Comparison of ENCODE assay signal across 1 mouse cellular context in genomic region chr4:132620134-132620533, GRCm38 (mm10).
TF ChIP-seq lines count a peak whose summit lies in the region.

No protein-coding gene starts in this region.

TF ChIP-seq in MEL, 35 proteins besides CTCF, POLR2A, EP300 and RAD21:
- TF ChIP-seq ZC3H11A (IDR thresholded peaks at IDR 0.05; ENCODE audit: low read depth, low read length) = no peak
- TF ChIP-seq SMC3 (IDR thresholded peaks at IDR 0.05; ENCODE audit: low read depth, low read length) = peak; percentile 6; the same call in 1 of the 2 replicates
